Mouse (Mus musculus) CD4-positive helper T cell, adult 2 months (primary cell): Measurements from ENCODE around the gene Zbtb18.

Experiments
- DNase-seq: peaks from one replicate; pipeline ENCODE4 v3.0.0-alpha.2; 2012; ENCODE audit warnings: low read depth, missing footprints, low spot score

The Zbtb18 gene

DNA sequence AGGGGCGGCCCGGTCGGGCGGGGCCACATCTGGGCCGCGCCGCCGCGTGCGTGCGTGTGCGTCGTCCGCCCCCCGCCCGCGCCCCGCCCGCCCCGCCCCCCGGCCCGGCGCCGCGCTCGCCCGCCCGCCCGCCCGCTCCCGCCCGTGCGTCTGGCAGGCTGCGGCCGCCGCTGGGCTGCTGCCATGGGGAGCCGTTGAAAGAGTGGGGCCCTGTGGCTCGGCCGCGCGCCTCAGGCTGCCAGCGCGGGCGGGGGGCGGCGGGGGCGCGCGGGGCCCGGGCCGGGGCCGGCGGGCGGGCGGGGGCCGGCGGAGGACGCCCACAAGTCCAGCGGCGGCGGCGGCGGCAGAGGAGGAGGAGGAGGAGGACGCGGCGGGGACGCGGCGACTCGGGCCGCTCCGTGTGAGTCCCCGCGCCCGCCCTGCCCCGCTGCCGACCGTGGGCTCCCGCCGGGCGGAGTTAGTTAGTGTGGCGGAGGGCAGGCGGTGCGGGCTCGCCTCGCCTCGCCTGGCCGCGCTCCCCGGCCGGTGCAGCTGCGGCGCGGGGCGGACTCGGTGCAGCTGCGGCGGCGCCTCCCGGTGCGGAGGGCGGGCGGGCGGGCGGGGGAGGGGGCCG is at the start of gene Zbtb18:
Gene Zbtb18 (plus strand): TSS at position 156 of the 613 bp plus-strand sequence.
- peak; percentile 60 for DNase-seq

DNA sequence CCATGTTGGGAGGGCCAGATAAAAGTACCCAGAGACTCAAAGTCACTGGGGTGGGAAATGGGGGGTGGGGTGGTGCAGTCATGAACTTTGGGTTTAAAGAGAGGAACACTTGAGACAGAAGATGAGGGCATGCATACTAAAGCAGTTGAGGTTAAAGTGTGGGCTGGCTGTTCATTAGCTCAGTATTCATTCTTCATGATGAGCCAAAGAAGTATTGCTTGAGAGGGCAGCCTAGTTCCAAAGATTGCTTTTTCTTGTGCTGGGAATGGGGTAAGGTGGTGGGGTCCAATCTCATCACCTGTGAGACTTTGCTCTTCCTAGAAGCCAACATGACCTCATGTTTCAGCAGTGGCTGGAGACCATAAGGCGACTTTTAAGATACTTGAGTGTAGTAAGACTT is 44.7 kb upstream of the Zbtb18 start:
- no peak for DNase-seq

DNA sequence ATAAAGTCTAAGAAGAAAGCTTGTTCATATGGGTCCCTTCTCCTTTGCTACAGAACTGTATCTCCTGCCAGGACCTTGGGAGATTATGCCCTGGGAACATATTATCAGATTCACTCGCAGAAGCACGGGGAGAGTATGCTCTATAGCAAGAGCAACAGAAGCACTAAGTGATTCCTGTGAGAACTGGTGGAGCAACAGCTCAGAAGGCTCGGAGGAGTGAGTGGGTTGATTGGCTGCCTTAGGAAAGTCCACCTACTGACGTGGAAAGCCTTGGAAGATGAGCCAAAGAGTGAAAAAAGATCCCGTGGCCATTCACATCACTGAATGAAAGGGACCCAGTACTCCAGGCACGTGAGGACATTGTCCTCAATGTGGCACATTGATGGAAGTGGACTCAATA is 37.0 kb upstream of the Zbtb18 start:
- DNase-seq, result no peak

DNA sequence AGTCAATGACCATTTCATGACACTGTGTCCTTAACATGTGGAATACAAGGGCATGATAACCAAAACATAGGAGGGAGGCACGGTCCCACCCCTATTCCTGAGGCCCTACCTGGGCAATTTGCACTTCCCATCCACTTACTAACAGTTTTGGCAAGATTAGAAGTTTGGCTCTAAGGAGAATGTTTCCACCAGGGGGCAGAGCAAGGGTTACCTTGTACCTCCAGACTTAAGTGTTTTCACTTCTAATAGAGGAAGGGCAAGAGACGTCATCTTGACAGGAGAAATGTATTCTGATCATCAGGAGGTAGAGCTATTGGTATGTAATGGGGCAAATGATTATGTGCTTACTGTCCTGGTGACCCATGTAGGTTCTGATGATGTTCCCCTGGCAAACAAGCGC is 33.5 kb upstream of the Zbtb18 start:
- peak; percentile 65 for DNase-seq

DNA sequence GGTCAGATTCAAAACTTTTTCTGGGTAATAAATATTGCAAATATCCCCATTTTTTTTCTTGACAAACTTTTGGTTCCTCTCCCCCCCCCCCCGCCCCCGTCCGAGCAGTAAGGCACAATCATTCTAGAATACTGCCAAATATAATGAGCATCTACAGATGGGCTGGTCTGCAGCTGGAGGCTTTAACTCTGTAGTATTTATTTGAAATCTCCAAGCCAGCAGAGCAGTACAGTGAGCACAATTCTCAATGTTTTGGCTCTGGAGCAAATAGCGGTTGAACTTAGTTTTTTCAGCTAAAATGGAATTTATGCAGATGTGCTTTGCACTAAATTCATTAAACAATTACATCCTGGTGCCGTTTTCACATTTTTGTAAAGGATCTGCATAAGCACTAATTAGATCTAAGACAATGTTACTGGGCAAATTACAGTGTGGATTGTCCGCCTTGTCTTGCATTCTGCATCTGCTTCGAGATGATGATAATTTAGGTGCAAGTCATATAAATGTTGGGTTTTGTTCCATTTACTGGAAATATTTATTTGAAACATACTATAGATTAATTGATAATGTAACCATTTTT is 31.3 kb upstream of the Zbtb18 start:
- no peak for DNase-seq

DNA sequence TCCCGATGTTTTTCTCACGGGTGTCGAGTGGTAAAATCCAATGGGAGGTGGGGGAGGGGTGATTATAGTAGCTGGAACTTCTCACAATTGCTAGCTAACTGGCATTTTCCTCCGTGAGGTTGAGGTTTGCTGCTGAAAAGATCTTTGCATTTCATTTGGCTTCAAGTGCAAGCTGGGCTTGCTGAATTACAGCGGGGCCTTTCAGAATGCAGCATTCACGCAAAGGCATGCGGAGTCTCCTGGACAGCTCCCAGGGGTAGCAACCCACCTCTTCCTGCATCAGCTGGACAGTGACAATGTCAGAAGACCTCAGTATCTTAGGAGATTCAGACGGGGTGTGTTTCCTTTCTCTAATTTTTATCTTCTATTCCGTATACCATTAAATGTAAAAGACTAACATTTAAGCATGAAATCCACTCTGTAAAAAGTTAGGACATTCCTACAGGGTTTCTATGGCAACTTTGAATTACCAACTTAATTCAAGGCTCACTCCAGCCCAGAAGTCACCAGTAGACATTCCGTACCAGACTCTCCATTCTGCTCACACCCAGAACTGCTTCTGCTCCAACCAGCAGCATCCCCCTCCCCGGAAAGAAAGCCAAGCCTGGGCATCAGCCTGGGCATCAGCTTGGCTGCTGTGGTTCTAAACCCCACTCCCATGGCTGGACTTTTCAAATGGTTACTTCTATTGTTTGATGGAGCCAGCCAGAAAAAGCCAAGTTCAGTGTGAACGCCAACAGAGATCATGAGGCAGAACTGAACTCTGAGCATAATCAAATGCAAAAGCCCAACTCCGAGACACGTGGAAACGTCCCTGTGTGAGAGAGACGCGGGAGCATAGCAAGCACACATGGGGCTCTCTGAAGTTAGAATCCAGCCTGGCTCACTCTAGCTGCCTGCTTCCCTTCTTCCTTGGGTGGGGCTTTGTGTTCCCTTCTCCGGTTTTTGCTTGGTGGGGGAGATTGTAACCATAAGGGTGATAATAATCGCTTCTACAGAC is 30.5 kb upstream of the Zbtb18 start:
- DNase-seq, result no peak

DNA sequence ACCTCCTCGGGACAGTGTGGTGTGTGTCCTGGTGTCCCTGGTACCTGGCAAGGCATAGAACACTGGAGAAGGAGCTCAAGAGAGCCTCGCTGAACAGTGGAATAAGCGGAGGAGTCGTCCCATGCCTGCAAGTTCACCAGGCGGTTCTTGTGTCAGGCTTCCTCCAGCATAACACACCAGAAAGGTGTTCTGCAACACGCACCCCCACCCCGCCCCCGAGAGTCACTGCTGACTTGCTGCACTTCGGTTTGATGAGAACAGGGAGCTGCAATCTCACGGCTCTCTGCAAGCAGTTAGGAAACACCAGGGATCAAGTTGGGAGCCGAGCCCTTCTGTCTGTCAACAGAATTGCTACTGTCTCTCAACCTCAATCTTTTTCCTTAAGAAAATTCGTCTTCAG is 22.8 kb upstream of the Zbtb18 start:
- DNase-seq, result no peak

DNA sequence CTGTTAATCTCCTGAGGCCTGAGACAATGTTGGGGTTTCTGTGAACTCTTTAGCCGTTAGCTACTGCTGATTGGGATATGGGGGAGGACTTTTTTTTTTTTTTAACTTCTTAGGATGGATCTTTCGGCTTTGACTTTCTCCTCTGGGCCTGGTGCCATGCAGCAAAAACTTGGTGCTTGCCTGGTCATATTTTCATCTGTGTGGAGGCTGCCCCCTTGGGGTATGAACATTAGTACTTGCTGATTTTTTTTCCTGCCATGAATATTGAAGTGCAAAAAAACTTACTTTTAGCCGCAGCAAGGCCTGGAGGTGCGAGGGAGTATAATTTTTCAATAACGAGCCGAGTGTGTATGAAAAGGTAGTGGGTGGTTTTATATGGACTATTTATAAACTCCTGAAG is 22.0 kb upstream of the Zbtb18 start:
- no peak for DNase-seq

DNA sequence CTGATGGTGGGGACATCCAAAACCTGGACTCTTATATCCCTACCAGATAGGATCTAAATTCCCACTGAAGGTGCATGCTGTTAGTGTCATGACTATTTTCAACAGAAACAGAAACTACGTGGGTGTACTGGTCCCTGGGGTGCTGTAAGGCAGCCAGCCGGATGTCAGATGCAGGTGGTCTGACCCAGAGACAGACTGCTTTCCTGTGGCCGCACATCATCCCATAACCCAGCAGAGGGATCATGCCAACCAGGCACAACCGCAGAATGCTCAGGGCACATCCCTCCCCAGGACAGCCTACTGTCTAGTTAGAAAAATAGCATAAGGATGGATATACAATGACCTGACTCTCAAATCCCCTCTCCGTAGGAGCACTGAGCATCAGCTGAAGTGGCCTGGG is 14.3 kb upstream of the Zbtb18 start:
- DNase-seq, result peak; percentile 9

DNA sequence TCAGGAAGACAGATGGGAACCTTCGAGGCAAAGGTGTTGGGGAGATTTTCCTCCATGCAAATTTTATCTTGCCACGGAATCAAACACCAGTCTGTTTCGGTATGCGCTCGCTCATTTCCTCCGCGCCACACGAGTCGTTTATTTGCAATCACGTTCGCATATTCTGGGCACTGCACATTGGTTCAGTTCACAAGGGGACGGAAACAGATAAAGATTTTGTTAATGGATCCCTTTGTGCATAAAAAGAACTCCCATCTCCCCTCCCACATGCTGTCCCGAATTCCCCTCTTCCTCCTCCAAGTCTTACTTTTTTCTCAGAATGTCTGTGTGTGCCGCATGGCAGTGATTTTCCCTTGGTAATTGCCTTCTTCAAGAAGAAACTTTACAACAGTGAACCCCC is 13.8 kb upstream of the Zbtb18 start:
- DNase-seq, result peak; percentile 6

DNA sequence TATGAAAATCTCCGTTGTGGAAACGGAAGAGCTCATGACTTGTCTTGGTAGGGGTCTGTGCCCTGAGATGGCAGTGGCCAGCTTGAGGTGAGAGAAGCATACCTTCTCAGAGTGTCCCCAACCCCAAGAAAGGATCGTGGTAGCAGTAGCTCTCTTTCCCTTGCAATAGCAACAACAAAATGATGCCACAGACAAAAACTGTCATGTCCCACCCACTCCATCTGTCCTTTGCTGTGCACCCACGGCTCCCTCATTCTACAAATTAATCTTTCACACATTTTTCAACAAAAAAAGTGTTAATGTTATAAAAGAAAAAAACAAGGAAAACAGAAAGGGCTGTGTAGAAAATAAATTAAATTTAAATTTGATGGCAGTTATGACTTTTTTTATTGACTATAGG is 13.1 kb upstream of the Zbtb18 start:
- DNase-seq, result no peak

DNA sequence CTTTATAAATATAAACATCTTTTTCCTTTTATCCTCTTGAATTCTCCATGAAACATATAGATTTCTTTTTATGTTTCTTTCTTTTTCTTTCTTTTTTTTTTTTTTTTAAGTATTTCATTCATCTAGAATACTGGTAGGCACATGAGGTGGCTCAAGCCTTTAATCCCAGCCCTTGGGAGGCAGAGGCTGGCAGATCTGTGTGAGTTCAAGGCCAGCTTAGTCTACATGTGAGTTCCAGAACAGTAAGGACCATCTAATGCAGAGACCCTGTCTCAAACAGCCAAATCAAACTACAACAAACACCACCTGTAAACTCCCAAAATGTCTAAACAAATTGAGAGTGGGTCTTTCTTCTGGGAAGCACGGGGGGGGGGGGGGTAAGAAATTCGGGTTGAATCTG is 1.7 kb upstream of the Zbtb18 start:
- DNase-seq, result no peak

DNA sequence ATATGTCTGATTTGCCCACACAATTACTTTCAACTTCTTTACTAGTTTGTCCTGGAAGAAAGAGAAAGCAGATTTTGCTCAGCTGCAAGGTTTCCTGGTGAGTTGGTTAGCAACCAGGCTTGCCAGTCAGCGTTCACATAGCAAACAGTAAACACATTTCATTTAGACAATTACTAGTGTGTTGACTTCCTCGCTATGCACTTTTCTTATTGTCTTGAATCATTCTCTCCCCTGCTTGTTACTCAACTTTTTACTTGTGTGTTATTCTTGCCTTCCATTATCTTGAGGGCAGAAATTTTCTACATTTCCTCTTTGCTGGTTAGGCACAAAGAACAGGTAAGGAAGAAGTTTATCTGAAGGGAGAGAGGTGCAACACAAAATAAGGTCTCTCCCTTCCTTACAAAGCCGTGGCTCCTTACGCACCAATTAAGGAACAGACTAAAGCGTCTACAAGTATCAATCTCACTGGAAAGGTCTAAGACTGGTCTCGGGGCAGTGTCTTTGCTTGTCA is 1.1 kb upstream of the Zbtb18 start:
- peak; percentile 60 for DNase-seq

DNA sequence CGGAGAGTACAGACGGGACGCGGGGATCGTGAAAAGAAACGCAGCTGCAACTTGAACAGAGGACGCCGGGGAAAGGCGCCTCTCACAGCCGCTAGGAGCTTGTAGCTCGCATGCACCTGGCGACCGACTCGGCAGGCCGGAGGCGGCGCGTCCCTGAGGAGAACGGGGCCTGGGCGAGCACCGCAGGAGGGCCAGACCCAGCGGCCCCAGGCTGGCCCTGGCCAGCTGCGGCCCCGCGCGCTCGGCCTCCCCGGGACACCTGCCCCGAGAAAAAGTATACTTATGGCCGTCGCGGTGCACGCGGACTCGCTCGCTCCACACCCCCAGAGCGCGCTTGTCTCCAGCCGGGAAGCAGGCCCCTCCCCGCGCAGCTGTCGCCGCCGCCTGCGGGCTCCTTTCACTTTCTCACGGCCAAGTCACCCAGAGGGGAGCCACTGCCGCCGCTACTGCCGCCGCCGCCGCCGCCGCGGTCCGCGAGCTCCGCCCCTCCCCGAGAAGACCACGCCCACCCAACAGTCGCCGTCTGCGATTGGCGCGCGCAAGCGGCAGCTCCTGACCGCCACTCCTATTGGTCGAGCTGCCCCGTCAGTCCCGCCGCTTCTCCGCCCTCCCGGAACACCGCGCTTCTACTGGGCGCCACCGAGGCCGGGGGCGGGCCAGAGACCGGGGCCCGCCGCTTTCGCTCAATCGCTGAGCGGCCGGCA is 507 bp upstream of the Zbtb18 start:
- peak; percentile 99 for DNase-seq

DNA sequence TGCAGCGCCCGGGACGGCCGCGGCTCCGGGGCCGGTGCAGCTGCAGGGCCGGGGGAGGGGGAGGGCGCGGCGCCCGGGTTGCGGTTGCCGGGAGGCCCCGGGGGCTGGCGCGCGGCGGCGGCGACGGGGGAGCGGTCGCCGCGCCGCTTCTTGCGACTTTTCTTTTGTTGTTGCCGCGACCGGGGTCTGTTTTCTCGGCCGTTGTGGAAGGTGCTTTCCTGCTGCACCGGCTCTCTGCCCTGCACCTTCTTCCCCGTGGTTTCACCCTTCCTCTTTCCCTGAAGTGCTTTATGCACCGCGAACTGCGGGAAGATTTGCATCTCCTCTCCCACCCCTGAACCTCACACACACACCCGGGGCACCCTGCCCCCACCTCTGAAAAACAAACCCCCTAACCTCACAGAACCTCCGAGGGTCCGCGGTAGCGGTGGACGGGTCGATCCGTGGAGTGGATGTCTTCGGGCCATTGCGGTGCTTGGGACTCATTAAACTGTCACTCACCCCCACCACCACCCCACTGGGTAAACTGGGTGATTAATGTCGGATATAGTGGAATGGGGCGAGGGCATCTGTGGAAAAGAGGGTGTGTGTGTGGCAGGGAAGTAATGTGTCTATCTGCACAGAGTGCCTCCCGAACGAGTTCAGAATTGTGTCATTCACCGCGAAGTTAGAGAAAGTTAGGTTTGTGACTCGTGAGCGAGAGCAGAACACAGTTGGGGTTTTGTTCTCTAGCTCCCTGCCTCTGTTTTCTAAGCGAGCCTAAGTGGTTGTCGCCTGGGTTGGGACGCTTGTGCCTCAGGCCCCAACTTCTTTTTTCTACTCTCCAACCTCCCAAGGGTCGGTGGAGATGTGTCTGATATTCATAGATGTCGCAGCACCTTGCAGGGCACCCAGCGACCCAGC is 921 bp downstream of the Zbtb18 start:
- peak; percentile 63 for DNase-seq

DNA sequence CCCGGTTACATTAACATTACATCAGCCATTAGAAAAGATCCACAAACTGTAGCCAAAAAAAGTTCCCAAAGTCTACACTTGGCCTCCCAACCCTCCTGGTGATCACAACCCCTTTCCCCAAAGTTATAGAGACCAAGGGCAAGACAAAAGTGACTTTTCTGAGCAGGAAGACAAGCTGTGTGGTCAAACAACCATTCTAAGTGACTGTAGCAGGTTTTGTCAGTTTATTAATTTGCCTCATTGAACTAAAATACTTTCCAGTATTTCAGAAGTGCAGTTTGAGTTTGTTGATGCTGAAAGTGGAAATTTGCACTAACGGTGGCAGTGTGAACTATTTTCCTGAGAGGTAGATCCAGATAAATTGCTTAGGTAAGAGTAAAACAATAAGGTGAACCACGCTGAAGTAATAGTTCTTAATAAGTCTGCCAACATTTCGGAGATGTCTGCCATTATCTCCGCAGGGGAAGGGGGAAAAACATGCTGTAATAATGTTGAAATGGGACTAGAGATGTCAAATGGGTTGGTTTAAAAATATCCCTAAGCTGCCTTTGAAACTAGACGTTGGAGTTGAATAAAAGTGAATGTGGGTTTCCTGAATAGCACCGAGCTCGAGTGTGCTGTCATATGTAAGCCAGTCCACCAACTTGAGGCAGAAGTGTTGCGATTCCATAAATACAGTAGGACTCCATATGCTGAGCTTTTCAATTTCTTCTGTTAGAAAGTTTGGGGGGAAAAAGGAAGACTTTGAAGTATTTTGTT is 1.8 kb downstream of the Zbtb18 start:
- DNase-seq, result peak; percentile 8

DNA sequence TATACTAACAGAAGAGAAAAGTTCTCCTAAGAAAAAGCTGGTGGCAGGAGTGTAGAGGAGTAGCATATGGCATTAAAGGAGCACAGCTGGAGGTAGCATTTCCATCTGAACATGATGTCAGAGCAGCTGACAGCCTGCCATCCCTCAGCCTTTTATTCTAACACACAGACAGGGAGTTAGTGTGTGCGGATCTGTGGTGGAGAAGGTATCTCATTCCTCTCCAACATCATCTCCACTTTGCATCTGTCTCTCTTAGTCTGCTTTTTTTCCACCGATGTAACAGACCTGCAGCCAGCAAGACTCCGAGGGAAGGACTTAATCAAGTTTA is 2.3 kb downstream of the Zbtb18 start:
- DNase-seq, result peak; percentile 12

DNA sequence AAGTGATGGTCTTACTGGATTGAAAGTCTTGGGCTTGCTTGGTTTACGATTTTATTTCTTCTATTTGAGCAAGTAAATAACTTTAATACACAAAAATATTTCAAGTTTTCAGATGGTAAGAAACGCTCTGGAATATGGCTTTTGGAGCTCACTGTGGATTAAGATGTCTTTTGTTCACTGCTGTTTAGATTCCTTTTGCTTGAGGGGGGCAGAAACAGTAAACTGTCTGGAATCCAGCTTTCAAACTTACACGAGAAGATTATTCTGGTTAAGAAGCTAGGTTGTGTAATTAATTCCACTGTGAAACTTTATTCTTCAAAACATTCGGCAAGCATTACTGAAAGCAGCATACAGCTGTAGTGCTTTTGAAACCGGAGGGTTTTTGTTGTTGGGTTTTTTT is 2.8 kb downstream of the Zbtb18 start:
- DNase-seq, result no peak

DNA sequence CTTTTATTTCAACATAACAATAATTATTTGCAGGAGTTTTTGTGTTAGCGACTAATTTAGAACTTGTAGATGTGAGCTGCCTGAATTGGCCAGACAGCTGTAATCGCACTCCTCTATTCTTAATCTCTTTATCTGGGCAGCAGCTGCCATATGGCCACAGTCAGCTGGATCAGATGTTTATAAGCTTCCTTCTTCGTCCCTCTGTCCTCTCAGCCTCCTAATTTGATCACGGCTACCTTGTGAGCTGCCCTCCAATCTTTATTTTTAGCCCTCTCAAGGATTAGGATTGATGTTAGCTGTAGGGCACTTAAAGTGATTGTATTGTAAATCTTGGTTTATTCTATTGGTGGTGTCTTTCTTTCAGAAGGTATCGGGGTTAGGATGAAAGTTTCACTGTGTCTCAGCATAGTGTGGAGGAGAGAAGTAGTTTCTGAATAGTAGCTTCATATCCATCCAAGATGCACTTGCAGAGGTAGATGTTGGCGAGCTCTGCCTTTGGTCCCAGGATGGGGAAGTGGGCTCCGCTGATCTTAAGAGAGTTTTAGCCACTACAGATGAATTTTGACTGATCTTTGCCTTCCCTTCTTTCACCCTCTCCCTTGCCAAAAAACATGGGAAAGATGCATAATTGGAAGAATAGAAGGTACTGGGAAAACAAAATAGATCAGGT is 3.4 kb downstream of the Zbtb18 start:
- no peak for DNase-seq

DNA sequence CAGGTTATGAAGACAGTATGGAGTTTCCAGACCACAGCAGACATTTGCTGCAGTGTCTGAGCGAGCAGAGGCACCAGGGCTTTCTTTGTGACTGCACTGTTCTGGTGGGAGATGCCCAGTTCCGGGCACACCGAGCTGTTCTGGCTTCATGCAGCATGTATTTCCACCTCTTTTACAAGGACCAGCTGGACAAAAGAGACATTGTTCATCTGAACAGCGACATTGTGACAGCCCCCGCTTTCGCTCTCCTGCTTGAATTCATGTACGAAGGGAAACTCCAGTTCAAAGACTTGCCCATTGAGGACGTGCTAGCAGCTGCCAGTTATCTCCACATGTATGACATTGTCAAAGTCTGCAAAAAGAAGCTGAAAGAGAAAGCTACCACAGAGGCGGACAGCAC is 4.9 kb downstream of the Zbtb18 start:
- DNase-seq, result no peak
